Mouse (Mus musculus) liver, embryonic 12.5 days (tissue): Measurements from ENCODE around the gene Map4k1. TPM values are rescaled to one million over a fixed set of nuclear protein-coding genes. Genes with fewer than 3 reads are reported as not detected.

Experiments used
- ATAC-seq: fragments of 200-750 bp; cut with Nextera tagmentation; 2 replicates; pipeline ENCODE4 v1.8.0; 2017; ENCODE audit warnings: moderate number of reproducible peaks, mild to moderate bottlenecking, moderate library complexity
- H3K27ac ChIP-seq: fragments of 300-500 bp; sonication (generic); 2 replicates; pipeline ENCODE4 v1.5.1; 2016; ENCODE audit warnings: mild to moderate bottlenecking
- H3K27me3 ChIP-seq: fragments of 300-500 bp; sonication (generic); replicated peaks from 2 replicates; pipeline ENCODE4 v1.6.1; 2016; ENCODE audit warnings: mild to moderate bottlenecking, moderate library complexity
- H3K36me3 ChIP-seq: fragments of 300-500 bp; sonication (generic); 2 replicates; pipeline ENCODE4 v1.6.1; 2016; ENCODE audit warnings: mild to moderate bottlenecking, moderate library complexity
- H3K4me1 ChIP-seq: fragments of 300-500 bp; sonication (generic); 2 replicates; pipeline ENCODE4 v1.6.1; 2016
- H3K4me2 ChIP-seq: fragments of 300-500 bp; sonication (generic); 2 replicates; pipeline ENCODE4 v1.6.1; 2016; ENCODE audit warnings: mild to moderate bottlenecking, moderate library complexity
- H3K4me3 ChIP-seq: fragments of 300-500 bp; sonication (generic); 2 replicates; pipeline ENCODE4 v1.5.1; 2016; ENCODE audit warnings: mild to moderate bottlenecking, moderate library complexity
- H3K9ac ChIP-seq: fragments of 300-500 bp; sonication (generic); 2 replicates; pipeline ENCODE4 v1.6.1; 2016; ENCODE audit warnings: mild to moderate bottlenecking, moderate library complexity
- H3K9me3 ChIP-seq: fragments of 300-500 bp; sonication (generic); replicated peaks from 2 replicates; pipeline ENCODE4 v1.6.1; 2016; ENCODE audit warnings: mild to moderate bottlenecking, moderate library complexity
- WGBS: fragments of 180-500 bp; shearing (Covaris S2); methylation state at CpG from one replicate; pipeline ENCODE4 v1.1.7; 2016; ENCODE audit not compliant: insufficient replicate concordance; 5-methylcytosine and 5-hydroxymethylcytosine counted together
- polyA plus RNA-seq: library from polyadenylated mRNA; unstranded; fragments of >200 nt; fragmentation: Nextera tagmentation; extraction: Ambion mirVana; gene quantifications from 2 replicates; pipeline ENCODE4 v1.2.1, GENCODE M21; 2016

The Map4k1 gene
- polyA plus RNA-seq, 1 experiment from 2014 or later: 33.3 TPM

GRCm38 (mm10) chr7:28983849-28984248 is 2.0 kb downstream of the Map4k1 start:
- Histone ChIP-seq H3K9me3 (no peaks in the 10 kb centered on the region), H3K27ac (peak overlapping the region; percentile 51; the same call in 1 of the 2 replicates), H3K9ac (no peak overlapping the region), H3K36me3 (peaks cover 29% of the 10 kb centered on the region), H3K4me1 (peaks cover 43% of the 10 kb centered on the region), H3K4me3 (peak overlapping the region; percentile 68), H3K27me3 (no peaks in the 10 kb centered on the region), H3K4me2 (peak overlapping the region; percentile 88)
- no peak for ATAC-seq
- 60% methylated on average over 4 of the region's 4 CpGs for WGBS

DNA sequence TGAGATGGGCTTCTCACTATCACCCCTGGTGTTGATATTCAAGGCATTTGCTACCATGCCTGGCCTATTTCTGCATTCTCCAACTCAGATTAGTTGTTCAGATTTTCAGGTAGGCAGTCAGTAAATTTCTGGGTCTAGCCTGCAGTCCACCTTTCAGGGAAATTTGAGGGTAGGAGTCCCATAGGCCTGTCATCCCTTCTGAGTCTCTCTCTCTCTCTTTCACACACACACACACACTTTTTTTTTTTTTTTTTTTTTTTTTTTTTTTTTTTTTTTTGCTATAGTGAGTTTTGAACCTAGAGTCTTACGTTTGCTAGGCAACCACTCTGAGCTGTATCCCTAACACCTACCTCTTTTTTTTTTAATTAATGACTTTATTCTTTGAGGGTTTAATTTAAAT is 2.6 kb downstream of the Map4k1 start:
- peak overlapping the region; percentile 88; the same call in 1 of the 2 replicates for H3K4me2 ChIP-seq
- no peak overlapping the region for H3K4me3 ChIP-seq
- H3K4me1 ChIP-seq: peaks cover 39% of the 10 kb centered on the region
- H3K36me3 ChIP-seq: peaks cover 27% of the 10 kb centered on the region
- no peak overlapping the region for H3K27ac ChIP-seq
- H3K27me3 ChIP-seq: no peaks in the 10 kb centered on the region
- H3K9ac ChIP-seq: no peak overlapping the region
- no peaks in the 10 kb centered on the region for H3K9me3 ChIP-seq
- no peak for ATAC-seq
- WGBS: 78% methylated on average over 1 of the region's 1 CpGs

GRCm38 (mm10) chr7:28985207-28985606 is 3.4 kb downstream of the Map4k1 start:
- Histone ChIP-seq H3K27me3 (no peaks in the 10 kb centered on the region), H3K4me1 (peaks cover 37% of the 10 kb centered on the region), H3K4me2 (no peak overlapping the region), H3K36me3 (peaks cover 21% of the 10 kb centered on the region), H3K9me3 (no peaks in the 10 kb centered on the region), H3K27ac (no peak overlapping the region), H3K4me3 (no peak overlapping the region), H3K9ac (no peak overlapping the region)
- no peak for ATAC-seq
- WGBS: 49% methylated on average over 7 of the region's 7 CpGs

DNA sequence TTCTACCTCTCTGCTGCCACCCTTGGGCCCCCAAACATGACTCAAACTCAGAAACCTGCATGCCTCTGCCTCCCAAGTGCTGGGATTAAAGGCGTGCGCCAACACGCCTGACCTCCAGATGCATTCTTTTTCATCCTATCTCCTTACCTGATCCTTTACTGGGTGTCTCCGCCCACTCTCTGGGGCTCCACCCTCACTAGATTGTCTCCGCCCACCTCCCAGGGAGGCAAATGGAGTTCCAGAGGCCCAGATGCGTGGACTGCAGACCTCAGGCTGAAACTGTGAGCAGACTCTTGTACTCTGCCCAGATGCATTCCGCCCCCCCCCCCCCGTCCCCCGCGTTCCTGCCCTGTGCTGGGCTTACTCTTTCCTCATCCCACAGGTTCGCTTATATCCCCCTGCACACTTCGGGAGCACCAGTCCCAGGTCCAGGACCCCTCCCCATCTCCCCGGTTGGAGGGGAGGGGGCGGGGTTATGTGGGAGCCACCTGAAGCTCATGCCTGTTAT is 9.0 kb downstream of the Map4k1 start:
- H3K27me3 ChIP-seq: no peaks in the 10 kb centered on the region
- H3K9ac ChIP-seq: no peak overlapping the region
- no peak overlapping the region for H3K27ac ChIP-seq
- peaks cover 10% of the 10 kb centered on the region for H3K4me1 ChIP-seq
- H3K9me3 ChIP-seq: no peaks in the 10 kb centered on the region
- no peak overlapping the region for H3K4me3 ChIP-seq
- no peak for ATAC-seq
- H3K4me2 ChIP-seq: no peak overlapping the region
- H3K36me3 ChIP-seq: peaks cover 33% of the 10 kb centered on the region
- WGBS: 69% methylated on average over 14 of the region's 14 CpGs

- Histone ChIP-seq H3K4me1 (peaks cover 10% of the 10 kb centered on the region), H3K9me3 (no peaks in the 10 kb centered on the region), H3K27me3 (no peaks in the 10 kb centered on the region), H3K9ac (no peak overlapping the region), H3K36me3 (peaks cover 37% of the 10 kb centered on the region), H3K27ac (no peak overlapping the region), H3K4me2 (no peak overlapping the region), H3K4me3 (no peak overlapping the region)
- no peak for ATAC-seq
- WGBS: 76% methylated on average over 5 of the region's 5 CpGs
Measured at GRCm38 (mm10) chr7:28991616-28992015, 9.8 kb downstream of the Map4k1 start.

GRCm38 (mm10) chr7:28992997-28993396 is 11.1 kb downstream of the Map4k1 start:
- no peak overlapping the region for H3K9ac ChIP-seq
- H3K4me1 ChIP-seq: peaks cover 10% of the 10 kb centered on the region
- H3K36me3 ChIP-seq: peaks cover 31% of the 10 kb centered on the region
- H3K9me3 ChIP-seq: no peaks in the 10 kb centered on the region
- no peak overlapping the region for H3K4me2 ChIP-seq
- WGBS: 84% methylated on average over 3 of the region's 3 CpGs
- H3K27me3 ChIP-seq: no peaks in the 10 kb centered on the region
- no peak overlapping the region for H3K4me3 ChIP-seq
- no peak overlapping the region for H3K27ac ChIP-seq
- ATAC-seq: no peak

DNA sequence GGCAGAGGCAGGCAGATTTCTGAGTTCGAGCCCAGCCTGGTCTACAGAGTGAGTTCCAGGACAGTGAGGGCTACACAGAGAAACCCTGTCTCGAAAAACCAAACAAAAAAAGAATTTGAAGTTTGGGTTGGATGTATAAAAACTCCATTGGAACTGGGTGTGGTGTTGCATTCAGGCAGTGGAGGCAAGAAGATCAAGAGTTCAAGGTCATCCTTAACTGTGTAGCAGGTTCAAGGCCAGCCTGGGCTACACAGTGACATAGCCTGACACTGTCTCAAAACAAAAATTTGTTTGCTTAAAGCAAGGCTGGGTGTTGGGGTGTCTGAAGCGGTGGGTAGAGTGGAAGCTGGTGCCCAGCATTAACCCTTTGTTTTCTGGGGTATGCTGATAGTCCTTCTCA is 11.6 kb downstream of the Map4k1 start:
- Histone ChIP-seq H3K27ac (no peak overlapping the region), H3K9me3 (no peaks in the 10 kb centered on the region), H3K9ac (no peak overlapping the region), H3K27me3 (no peaks in the 10 kb centered on the region), H3K4me1 (peaks cover 10% of the 10 kb centered on the region), H3K36me3 (peaks cover 27% of the 10 kb centered on the region), H3K4me3 (no peak overlapping the region), H3K4me2 (no peak overlapping the region)
- no peak for ATAC-seq
- 72% methylated on average over 3 of the region's 3 CpGs for WGBS

DNA sequence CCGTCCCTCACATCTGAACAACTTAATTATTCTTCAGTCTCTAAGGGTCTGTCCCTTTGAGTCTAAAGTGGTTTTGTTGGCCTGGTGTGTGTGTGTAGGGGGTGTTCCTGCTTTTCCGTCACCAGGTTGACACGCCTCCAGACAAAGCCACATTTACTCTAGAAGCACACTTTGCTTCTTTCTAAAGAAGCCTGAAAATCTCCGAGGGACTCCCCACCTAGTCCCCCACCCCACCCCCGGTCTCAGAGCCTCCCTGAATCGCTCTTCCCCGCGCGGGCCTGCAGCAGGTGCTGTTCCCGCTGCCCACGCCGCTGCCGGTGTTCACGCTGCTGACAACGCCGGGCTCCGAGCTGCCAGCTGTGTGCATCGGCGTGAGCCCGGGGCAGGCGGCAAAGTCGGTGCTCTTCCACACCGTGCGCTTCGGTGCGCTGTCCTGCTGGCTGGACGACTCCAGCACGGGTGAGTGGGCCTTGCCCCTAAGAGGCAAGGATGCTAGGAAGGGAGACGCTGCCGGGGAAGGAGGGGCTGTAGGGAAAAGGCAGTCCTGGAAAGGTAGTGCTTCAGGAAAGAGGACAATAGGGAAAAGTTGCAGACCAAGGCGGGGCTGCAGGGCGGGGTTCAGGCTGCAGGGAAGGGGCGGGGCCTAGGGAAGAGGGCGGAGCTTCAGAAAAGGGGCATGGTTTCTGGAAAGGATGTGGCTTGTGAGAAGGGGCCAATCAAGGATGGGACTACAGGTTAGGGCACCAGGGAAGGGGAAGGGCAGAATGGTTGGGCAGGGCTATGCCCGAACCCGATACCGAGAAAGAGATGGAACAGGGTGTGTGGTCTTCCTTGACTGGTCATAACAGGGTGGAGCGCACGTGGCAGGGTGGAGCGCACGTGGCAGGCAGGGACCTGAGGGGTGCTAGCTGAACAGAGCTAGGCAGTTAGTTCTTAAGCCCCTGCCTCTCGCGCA is 19.1 kb downstream of the Map4k1 start:
- Histone ChIP-seq H3K27me3 (0 out of 2 replicates have a peak, but pooled peaks cover 4% of the 10 kb centered on the region), H3K4me3 (peak overlapping the region; percentile 53), H3K36me3 (peaks cover 10% of the 10 kb centered on the region), H3K4me2 (peak overlapping the region; percentile 87), H3K9me3 (no peaks in the 10 kb centered on the region), H3K4me1 (peaks cover 34% of the 10 kb centered on the region), H3K9ac (peak overlapping the region; percentile 65), H3K27ac (peak overlapping the region; percentile 73)
- ATAC-seq: peak; percentile 95
- WGBS: 6% methylated on average over 43 of the region's 43 CpGs

- no peak for ATAC-seq
- H3K27ac ChIP-seq: no peak overlapping the region
Measured at GRCm38 (mm10) chr7:29007224-29008101, 25.6 kb downstream of the Map4k1 start.

DNA sequence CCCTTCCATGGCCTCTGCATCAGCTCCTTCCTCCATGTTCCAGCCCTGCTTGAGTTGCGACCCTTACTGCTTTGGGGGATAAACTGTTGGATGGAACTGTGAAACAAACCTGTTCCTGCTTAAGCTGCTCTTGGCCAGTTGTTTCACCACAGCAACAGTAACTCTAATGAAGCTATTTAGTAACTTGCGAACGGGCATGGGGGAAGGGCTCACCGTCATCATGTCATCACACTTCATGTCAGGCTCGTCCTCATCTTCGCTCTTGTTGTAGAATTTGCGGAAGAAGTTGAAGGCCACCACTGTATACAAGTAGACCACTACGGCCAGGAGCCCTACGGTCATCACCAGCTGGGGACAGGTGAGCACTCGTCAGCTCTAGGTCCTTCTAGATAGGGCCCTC is 26.3 kb downstream of the Map4k1 start:
- 83% methylated on average over 10 of the region's 10 CpGs for WGBS
- peaks cover 25% of the 10 kb centered on the region for H3K4me1 ChIP-seq
- no peak overlapping the region for H3K4me2 ChIP-seq
- H3K36me3 ChIP-seq: 0 out of 2 replicates have a peak, but pooled peaks cover 3% of the 10 kb centered on the region
- H3K4me3 ChIP-seq: no peak overlapping the region
- H3K27me3 ChIP-seq: 0 out of 2 replicates have a peak, but pooled peaks cover 6% of the 10 kb centered on the region
- no peaks in the 10 kb centered on the region for H3K9me3 ChIP-seq
- no peak overlapping the region for H3K9ac ChIP-seq
- ATAC-seq: no peak
- no peak overlapping the region for H3K27ac ChIP-seq

More at GRCm38 (mm10) chr7:29007224-29008101, 25.6 kb downstream of the Map4k1 start:
- no peak overlapping the region for H3K9ac ChIP-seq
- 0 out of 2 replicates have a peak, but pooled peaks cover 4% of the 10 kb centered on the region for H3K36me3 ChIP-seq
- WGBS: 53% methylated on average over 9 of the region's 9 CpGs
- H3K9me3 ChIP-seq: no peaks in the 10 kb centered on the region
- H3K4me2 ChIP-seq: no peak overlapping the region
- peaks cover 29% of the 10 kb centered on the region for H3K4me1 ChIP-seq
- H3K27me3 ChIP-seq: 0 out of 2 replicates have a peak, but pooled peaks cover 6% of the 10 kb centered on the region
- H3K4me3 ChIP-seq: no peak overlapping the region

GRCm38 (mm10) chr7:29008714-29009113 is 26.9 kb downstream of the Map4k1 start:
- no peak for ATAC-seq
- H3K36me3 ChIP-seq: no peaks in the 10 kb centered on the region
- WGBS: 44% methylated on average over 9 of the region's 9 CpGs

More at GRCm38 (mm10) chr7:29008714-29009113, 26.9 kb downstream of the Map4k1 start:
- Histone ChIP-seq H3K4me2 (no peak overlapping the region), H3K4me1 (peaks cover 19% of the 10 kb centered on the region), H3K9me3 (no peaks in the 10 kb centered on the region), H3K9ac (no peak overlapping the region), H3K4me3 (no peak overlapping the region), H3K27ac (no peak overlapping the region), H3K27me3 (0 out of 2 replicates have a peak, but pooled peaks cover 6% of the 10 kb centered on the region)
